ENCODE assay signal across 8 mouse cellular contexts in genomic region chr11:88233528-88234427, GRCm38 (mm10). TPM values are rescaled to one million over a fixed set of nuclear protein-coding genes. Genes with fewer than 3 reads are reported as not detected.
DNase-seq lines count a peak whose midpoint lies in the region; ATAC-seq and TF ChIP-seq lines count a peak whose summit lies in the region.

No protein-coding gene starts in this region.

- H3K27ac ChIP-seq in heart, adult 2 months = peak overlapping the region; percentile 69
- H3K27ac ChIP-seq in embryonic facial prominence, embryonic 10.5 days (replicated peaks) = peak overlapping the region; percentile 77
- peak overlapping the region; percentile 66 for H3K27ac ChIP-seq in kidney, adult 2 months (ENCODE audit: insufficient read depth, low read depth, low read length)
- H3K27ac ChIP-seq in stomach, embryonic 15.5 days = peak overlapping the region; percentile 33; the same call in 1 of the 2 replicates

- no peak overlapping the region for H3K4me3 ChIP-seq in heart, adult 2 months
- no peak overlapping the region for H3K4me3 ChIP-seq in embryonic facial prominence, embryonic 10.5 days
- no peak overlapping the region for H3K4me3 ChIP-seq in kidney, adult 2 months (ENCODE audit: insufficient read depth, low read depth, low read length)
- peak overlapping the region; percentile 62 for H3K4me3 ChIP-seq in megakaryocyte, embryonic 14.5 days (replicated peaks)
- no peak overlapping the region for H3K4me3 ChIP-seq in stomach, embryonic 15.5 days (replicated peaks)

- no peaks in the 10 kb centered on the region for H3K79me2 ChIP-seq in heart, adult 2 months (replicated peaks; ENCODE audit: control insufficient read depth, insufficient read depth, low read length)

- peak in 1 of 2 experiments; percentile 38 for DNase-seq in heart, adult 2 months
- DNase-seq in heart, adult 8-10 months (ENCODE audit: low spot score) = no peak
- DNase-seq in embryonic facial prominence, embryonic 10.5 days (ENCODE audit: low spot score) = peak; percentile 43
- peak; percentile 64 for DNase-seq in kidney, adult 2 months
- DNase-seq in gastrocnemius, postnatal 25 days = no peak
- no peak for DNase-seq in c-Kit-positive CD71-positive TER-119-positive erythroid progenitor cells, embryonic 14.5 days (ENCODE audit: low spot score)

- TF ChIP-seq EP300 in heart, adult 2 months (IDR thresholded peaks at IDR 0.05; ENCODE audit: insufficient read depth, low read depth, low read length) = 0 out of 2 replicates have a peak, but pooled peaks have one; percentile 7

- H3K36me3 ChIP-seq in heart, adult 2 months (ENCODE audit: control insufficient read depth, insufficient read depth, low read length) = no peaks in the 10 kb centered on the region
- H3K36me3 ChIP-seq in embryonic facial prominence, embryonic 10.5 days (replicated peaks) = no peaks in the 10 kb centered on the region
- H3K36me3 ChIP-seq in kidney, adult 2 months (ENCODE audit: control insufficient read depth, insufficient read depth, low read length) = no peaks in the 10 kb centered on the region
- H3K36me3 ChIP-seq in megakaryocyte, embryonic 14.5 days (replicated peaks; ENCODE audit: low read length) = no peaks in the 10 kb centered on the region
- no peaks in the 10 kb centered on the region for H3K36me3 ChIP-seq in stomach, embryonic 15.5 days

- intact Hi-C loops in heart, adult 2 months (cut with DNase I) = no loop called here

- H3K4me2 ChIP-seq in stomach, embryonic 15.5 days = no peak overlapping the region

- 50% methylated on average over 17 of the region's 17 CpGs for WGBS in heart, adult 2 months
- WGBS in embryonic facial prominence, embryonic 10.5 days = 48% methylated on average over 17 of the region's 17 CpGs
- 53% methylated on average over 17 of the region's 17 CpGs for WGBS in kidney, adult 2 months
- 44% methylated on average over 17 of the region's 17 CpGs for WGBS in stomach, embryonic 15.5 days

- no peaks in the 10 kb centered on the region for H3K27me3 ChIP-seq in heart, adult 2 months (ENCODE audit: control insufficient read depth, insufficient read depth, low read length)
- H3K27me3 ChIP-seq in embryonic facial prominence, embryonic 10.5 days (replicated peaks; ENCODE audit: low read depth, poor library complexity, severe bottlenecking) = peaks cover 5% of the 10 kb centered on the region; the same call in 1 of the 2 replicates
- no peaks in the 10 kb centered on the region for H3K27me3 ChIP-seq in kidney, adult 2 months (replicated peaks; ENCODE audit: control insufficient read depth, insufficient read depth, low read length)
- peaks cover 4% of the 10 kb centered on the region for H3K27me3 ChIP-seq in megakaryocyte, embryonic 14.5 days (replicated peaks)
- no peaks in the 10 kb centered on the region for H3K27me3 ChIP-seq in stomach, embryonic 15.5 days (replicated peaks)

- ATAC-seq in stomach, embryonic 15.5 days (ENCODE audit: insufficient read depth, low FRiP score, low read depth) = no peak

- H3K9me3 ChIP-seq in embryonic facial prominence, embryonic 10.5 days = no peaks in the 10 kb centered on the region
- H3K9me3 ChIP-seq in megakaryocyte, embryonic 14.5 days = no peaks in the 10 kb centered on the region
- no peaks in the 10 kb centered on the region for H3K9me3 ChIP-seq in stomach, embryonic 15.5 days

- no peak for TF ChIP-seq CTCF in heart, adult 2 months (IDR thresholded peaks at IDR 0.05)
- TF ChIP-seq CTCF in kidney, adult 2 months (conservative IDR thresholded peaks at IDR 0.05; ENCODE audit: insufficient read depth, insufficient read length, low read depth, low read length) = no peak

- peak; percentile 57 for TF ChIP-seq POLR2A in heart, adult 2 months (IDR thresholded peaks at IDR 0.05; ENCODE audit: insufficient read depth, low read depth, low read length)
- TF ChIP-seq POLR2A in kidney, adult 2 months (IDR thresholded peaks at IDR 0.05; ENCODE audit: low read depth, low read length) = no peak

- H3K9ac ChIP-seq in heart, adult 2 months (ENCODE audit: low read depth, low read length) = no peak overlapping the region
- H3K9ac ChIP-seq in stomach, embryonic 15.5 days = no peak overlapping the region

- H3K4me1 ChIP-seq in heart, adult 2 months (ENCODE audit: control insufficient read depth, insufficient read depth, low read length) = peaks cover 3% of the 10 kb centered on the region
- peaks cover 59% of the 10 kb centered on the region for H3K4me1 ChIP-seq in embryonic facial prominence, embryonic 10.5 days
- peaks cover 16% of the 10 kb centered on the region for H3K4me1 ChIP-seq in kidney, adult 2 months (ENCODE audit: control insufficient read depth, insufficient read depth, low read length)
- peaks cover 68% of the 10 kb centered on the region for H3K4me1 ChIP-seq in megakaryocyte, embryonic 14.5 days
- peaks cover 16% of the 10 kb centered on the region for H3K4me1 ChIP-seq in stomach, embryonic 15.5 days

RNA-seq across cellular contexts. Expression of gene Mrps23, which starts 29.6 kb away (rescaled TPM):
- 100 to 1,000 TPM; 303 to 314 TPM for total RNA-seq in heart, adult 2 months (2021)
- polyA plus RNA-seq in heart, adult 2 months (2012; rRNA removed) = 121 and 142 TPM in 2 replicates
- total RNA-seq in heart, adult 8-10 months (2022) = 100 to 1,000 TPM; 301 to 345 (median 322) TPM
- 60.4 and 71.7 TPM in 2 replicates for polyA plus RNA-seq in embryonic facial prominence, embryonic 10.5 days (2016; fragmentation: Nextera tagmentation; extraction: Ambion mirVana)
- 53.0 and 61.6 TPM in 2 replicates for polyA plus RNA-seq in kidney, adult 2 months (2012; rRNA removed)
- polyA plus RNA-seq in megakaryocyte, embryonic 14.5 days (2012; ENCODE audit: insufficient read depth, low replicate concordance) = 62.3 and 197 TPM in 2 replicates
- polyA plus RNA-seq in stomach, embryonic 15.5 days (2015; fragmentation: Nextera tagmentation; extraction: Ambion mirVana) = 52.8 and 59.5 TPM in 2 replicates
- 100 to 1,000 TPM; 126 to 133 TPM for total RNA-seq in gastrocnemius, postnatal 25 days (2021)

Comparison
In these comparisons a context has a peak if more than half of its experiments do, and no peak if none do; other contexts are left out.
1. DNase-seq: peak in embryonic facial prominence, embryonic 10.5 days (single experiment) and kidney, adult 2 months (single experiment); none in heart, adult 8-10 months (single experiment), gastrocnemius, postnatal 25 days (single experiment) and c-Kit-positive CD71-positive TER-119-positive erythroid progenitor cells, embryonic 14.5 days (single experiment).
2. Peak in every context shown above with its lines, with median percentiles within 50 percentile points of each other: H3K27ac ChIP-seq.